Comparison of ENCODE assay signal across 19 mouse cellular contexts in the genomic region with DNA sequence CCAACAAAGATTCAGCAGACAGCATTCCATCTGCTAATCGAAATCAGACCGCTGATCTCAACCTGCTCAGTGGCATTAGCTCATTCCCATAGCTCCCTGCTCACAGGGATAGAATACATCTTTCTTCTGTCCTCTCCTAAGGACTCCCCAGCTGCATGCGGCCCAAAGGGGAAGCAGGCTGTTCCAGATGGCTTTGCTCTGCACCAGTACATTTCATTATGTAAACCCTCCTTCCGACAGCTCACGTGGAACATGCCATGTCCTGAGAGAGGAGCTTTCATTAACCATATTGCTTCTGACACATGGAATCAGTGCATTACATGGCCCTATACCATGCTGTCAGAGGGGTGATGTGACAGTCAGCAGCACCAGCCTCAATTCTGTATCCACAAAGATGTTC.
A peak's percentile ranks its signal among the peaks of the same experiment; 100 is the strongest.
DNase-seq lines count a peak whose midpoint lies in the region; ATAC-seq and TF ChIP-seq lines count a peak whose summit lies in the region.
"Had no signal": no experiment of that assay in that cellular context is flagged by ENCODE, and none has a peak within 500 bp of the region (broad histone marks: within the 10 kb centered on the region; RNA-seq: fewer than 3 reads in every experiment).

No protein-coding gene starts in this region.

- H3K4me1 ChIP-seq in testis, adult 2 months (ENCODE audit: control insufficient read depth, insufficient read depth, low read length): no peaks in the 10 kb centered on the region
- H3K4me1 ChIP-seq: embryonic facial prominence, embryonic 15.5 days; heart, embryonic 15.5 days; neural tube, embryonic 12.5 days; stomach, embryonic 15.5 days had no signal

- TF ChIP-seq CTCF in testis, adult 2 months (IDR thresholded peaks at IDR 0.05; ENCODE audit: control insufficient read depth, insufficient read depth, insufficient replicate concordance, low read depth, low read length): no peak

- H3K27me3 ChIP-seq in testis, adult 2 months (ENCODE audit: control insufficient read depth, insufficient read depth, low read length): no peaks in the 10 kb centered on the region
- H3K27me3 ChIP-seq: embryonic facial prominence, embryonic 15.5 days; heart, embryonic 15.5 days; stomach, embryonic 15.5 days had no signal

- no peak for TF ChIP-seq POLR2A in testis, adult 2 months (IDR thresholded peaks at IDR 0.05; ENCODE audit: control insufficient read depth, low read depth, low read length)

- H3K27ac ChIP-seq in testis, adult 2 months (ENCODE audit: control insufficient read depth, insufficient read depth, low read depth, low read length): no peak overlapping the region
- H3K27ac ChIP-seq: embryonic facial prominence, embryonic 15.5 days; heart, embryonic 15.5 days; neural tube, embryonic 12.5 days; stomach, embryonic 15.5 days had no signal

- H3K4me3 ChIP-seq in testis, adult 2 months (ENCODE audit: control insufficient read depth, low read depth, low read length): peak overlapping the region; percentile 22; the same call in 1 of the 2 replicates
- H3K4me3 ChIP-seq: embryonic facial prominence, embryonic 15.5 days; heart, embryonic 15.5 days; neural tube, embryonic 12.5 days; stomach, embryonic 15.5 days had no signal

- ATAC-seq in frontal cortex, adult (ENCODE audit: low TSS enrichment): peak; percentile 50
- ATAC-seq: CD4-positive, CD25-positive, alpha-beta regulatory T cell, adult 4 months; forebrain, postnatal 0 days had no signal

- intact Hi-C loops in heart, postnatal 25 days (cut with DNase I): no loop called here

- no peaks in the 10 kb centered on the region for H3K36me3 ChIP-seq in testis, adult 2 months (ENCODE audit: control insufficient read depth, insufficient read depth, low read length)
- H3K36me3 ChIP-seq: embryonic facial prominence, embryonic 15.5 days; heart, embryonic 15.5 days; neural tube, embryonic 12.5 days; stomach, embryonic 15.5 days had no signal

- DNase-seq in frontal cortex, postnatal 10 days (ENCODE audit: low spot score in 2 of 2): no peak
- DNase-seq in layer of hippocampus, adult 9-11 months: peak; percentile 35
- no peak for DNase-seq in layer of hippocampus, adult 11-12 months (ENCODE audit: low spot score)
- no peak for DNase-seq in testis, postnatal 10 days (ENCODE audit: low spot score)
- peak; percentile 63 for DNase-seq in retina, postnatal 1 day
- no peak for DNase-seq in heart, postnatal 25 days (ENCODE audit: low spot score)
- DNase-seq: adrenal gland, postnatal 14 days; cerebellum, adult 18-20 months; cerebellum, postnatal 36 days; forebrain, postnatal 0 days; kidney, adult 11 months; right cerebral cortex, postnatal 25 days had no signal

Comparison
In these comparisons a context has a peak if more than half of its experiments do, and no peak if none do; other contexts are left out.
1. DNase-seq: peak in layer of hippocampus, adult 9-11 months (single experiment) and retina, postnatal 1 day (single experiment); none in frontal cortex, postnatal 10 days (0 of 2), layer of hippocampus, adult 11-12 months (single experiment), testis, postnatal 10 days (single experiment) and heart, postnatal 25 days (single experiment).